Mouse (Mus musculus): ENCODE data around the gene Gpcpd1.
"Not testable (repeated sequence)": the region's sequence is repeated elsewhere in the genome, so short reads cannot be mapped to it uniquely, and the experiment has no call there.

Gpcpd1 gene

DNA sequence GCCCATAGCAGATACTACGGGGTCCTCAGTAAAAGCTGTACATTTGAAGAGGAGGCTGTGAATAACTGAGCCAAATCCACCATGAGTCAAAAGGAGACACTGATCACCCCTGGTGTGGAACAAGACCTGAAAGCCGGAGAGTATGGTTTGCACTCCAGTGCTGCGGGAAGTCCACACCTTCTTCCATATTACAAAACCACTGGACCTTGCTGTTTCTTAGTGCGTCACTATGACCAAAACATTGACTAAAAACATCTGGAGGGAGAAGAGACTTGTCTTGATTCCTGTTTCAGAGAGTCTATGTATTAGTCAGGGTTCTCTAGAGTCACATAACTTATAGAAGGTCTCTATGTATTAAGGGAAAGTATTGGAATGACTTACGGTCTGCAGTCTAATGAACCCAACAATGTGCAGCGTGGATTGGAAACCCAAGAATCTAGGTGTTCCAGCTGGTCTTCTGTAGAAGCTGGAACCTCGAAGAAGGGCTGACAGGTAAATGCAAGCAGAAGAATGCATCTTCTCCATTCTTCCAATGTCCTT lies at the start of gene Gpcpd1:
Gene Gpcpd1 (minus strand): TSS at position 490 of the 540 bp plus-strand sequence.
- no peak for DNase-seq

DNA sequence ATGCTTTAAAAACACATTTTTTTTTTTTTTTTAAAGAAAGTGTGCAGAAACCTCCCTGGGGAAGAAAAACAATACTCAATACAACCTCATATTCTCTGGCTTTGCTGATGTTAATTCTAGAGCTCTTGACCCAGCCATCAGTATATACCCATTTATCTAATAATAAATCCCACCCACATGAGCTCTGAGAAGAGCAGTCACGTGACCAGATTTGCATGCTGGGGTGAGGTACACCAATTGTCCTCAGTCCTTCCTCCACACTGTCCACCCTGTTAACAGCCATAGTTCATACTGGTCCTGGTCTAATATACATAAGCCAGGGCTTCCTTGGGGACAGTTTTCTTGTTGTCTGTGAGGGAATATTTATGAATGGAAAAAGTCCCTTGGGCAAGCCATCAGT lies 49.0 kb upstream of the Gpcpd1 start:
- DNase-seq = no peak

DNA sequence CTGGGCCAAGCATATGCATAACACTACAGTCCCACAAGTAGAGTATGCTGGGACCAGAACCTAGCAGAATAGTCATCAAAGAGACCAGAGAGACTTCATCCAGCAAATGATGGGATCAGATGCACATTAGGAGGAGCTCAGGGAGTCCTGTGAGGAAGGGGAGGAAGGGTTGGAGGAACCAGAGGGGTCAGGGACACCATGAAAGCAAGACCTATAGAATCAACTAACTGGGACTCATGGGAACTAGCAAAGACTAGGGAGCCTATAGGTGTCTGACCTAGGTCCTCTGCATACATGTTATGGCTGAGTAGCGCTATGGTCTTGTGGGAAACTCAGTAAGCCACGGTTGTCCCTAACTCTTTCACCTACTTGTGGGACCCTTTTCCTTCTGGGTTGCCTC lies 41.1 kb upstream of the Gpcpd1 start:
- DNase-seq = no peak

DNA sequence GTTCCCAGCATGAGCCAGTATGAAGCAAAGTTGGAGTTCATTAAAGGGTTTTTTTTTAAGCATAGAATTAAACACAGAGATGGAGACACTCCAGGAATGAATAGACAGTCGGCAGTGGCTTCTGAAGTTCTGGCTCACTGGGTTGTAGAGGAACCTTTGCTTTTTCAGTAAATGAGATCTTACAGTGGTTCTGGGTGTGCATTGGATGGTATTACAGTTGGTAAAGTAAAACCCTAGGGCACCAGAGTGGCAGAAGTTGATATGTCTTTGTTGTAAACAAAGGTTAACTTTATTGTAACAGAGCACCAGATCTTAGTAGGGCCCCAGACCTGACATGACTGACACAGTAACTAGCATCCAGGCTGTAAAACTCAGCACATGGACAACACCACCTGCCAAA lies 35.6 kb upstream of the Gpcpd1 start:
- no peak for DNase-seq

DNA sequence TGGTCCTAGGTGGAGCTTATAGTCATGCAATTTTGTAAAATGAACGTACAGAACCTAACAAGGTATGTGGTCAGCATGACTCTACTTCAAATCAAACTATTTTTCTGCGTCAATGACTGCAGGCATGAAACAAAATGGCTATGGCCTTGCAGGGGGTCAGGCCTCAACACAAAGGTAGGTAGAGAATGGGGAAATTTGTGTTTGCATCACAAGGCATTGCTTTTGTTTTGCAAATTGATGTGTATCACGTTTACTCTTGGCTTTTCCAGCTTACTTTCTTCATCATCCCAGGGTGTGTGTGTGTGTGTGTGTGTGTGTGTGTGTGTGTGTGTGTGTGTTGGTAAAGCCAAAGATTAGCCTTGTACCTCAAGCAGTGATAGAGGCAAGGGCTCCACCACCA lies 30.2 kb upstream of the Gpcpd1 start:
- no peak for DNase-seq

DNA sequence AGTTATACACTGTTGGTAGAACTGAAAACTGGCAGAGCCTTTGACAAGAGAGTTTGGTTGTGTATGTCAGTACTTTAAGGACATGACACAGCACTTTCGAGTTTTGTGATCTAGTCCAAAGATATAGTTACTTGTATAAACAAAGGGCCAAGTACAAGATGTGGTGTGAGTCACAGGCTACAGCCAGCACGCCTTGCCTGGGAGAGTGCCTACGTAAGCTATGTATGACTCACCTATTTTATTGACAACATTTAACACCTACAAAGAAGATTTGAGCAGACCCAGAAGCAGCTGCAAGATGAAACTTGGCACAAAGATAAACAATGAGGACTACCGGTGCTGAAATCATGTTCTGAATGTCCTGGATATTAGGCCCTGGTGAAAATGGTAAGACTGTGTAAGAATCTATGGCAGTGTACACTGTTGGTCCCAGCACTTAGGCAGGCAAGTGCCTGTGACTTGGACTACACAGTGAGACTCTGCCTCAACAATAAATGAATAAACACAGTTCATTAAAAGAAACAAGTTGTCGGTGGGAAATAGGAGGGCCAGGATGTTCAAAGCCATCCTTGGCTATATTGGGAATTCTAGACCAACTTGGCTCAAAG lies 26.2 kb upstream of the Gpcpd1 start:
- no peak for DNase-seq

DNA sequence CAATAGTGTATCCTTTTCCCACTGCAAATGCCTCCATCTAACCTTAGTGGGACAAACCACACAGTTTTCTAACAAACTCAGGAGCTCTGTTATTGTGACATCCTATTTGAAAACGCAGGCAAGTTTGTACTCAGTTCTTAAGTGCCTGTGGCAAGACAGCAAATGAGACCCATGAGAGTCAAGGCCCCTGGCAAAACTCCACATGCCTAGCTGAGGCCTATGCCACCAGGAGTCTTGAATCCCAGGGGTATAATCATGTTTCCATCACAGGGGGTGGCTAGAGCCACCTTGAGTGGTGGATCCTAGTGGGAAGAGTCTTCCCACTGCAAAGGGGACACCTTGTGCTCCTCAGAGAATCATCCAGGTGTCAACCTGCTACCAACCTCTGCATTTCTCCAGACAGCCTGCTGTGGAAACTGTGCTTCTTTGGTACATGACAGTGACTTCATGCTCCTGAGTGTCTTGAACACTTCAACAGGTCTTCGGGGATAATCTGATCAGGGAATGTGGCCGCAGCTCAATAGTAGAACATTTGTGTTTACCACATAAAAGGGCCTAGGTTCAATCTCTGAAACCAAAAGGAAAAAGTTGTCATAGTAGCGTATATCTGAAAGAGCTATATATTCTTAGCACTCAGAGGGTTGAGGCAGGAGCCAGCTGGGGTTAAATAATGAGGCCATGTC lies 24.2 kb upstream of the Gpcpd1 start:
- DNase-seq = no peak

DNA sequence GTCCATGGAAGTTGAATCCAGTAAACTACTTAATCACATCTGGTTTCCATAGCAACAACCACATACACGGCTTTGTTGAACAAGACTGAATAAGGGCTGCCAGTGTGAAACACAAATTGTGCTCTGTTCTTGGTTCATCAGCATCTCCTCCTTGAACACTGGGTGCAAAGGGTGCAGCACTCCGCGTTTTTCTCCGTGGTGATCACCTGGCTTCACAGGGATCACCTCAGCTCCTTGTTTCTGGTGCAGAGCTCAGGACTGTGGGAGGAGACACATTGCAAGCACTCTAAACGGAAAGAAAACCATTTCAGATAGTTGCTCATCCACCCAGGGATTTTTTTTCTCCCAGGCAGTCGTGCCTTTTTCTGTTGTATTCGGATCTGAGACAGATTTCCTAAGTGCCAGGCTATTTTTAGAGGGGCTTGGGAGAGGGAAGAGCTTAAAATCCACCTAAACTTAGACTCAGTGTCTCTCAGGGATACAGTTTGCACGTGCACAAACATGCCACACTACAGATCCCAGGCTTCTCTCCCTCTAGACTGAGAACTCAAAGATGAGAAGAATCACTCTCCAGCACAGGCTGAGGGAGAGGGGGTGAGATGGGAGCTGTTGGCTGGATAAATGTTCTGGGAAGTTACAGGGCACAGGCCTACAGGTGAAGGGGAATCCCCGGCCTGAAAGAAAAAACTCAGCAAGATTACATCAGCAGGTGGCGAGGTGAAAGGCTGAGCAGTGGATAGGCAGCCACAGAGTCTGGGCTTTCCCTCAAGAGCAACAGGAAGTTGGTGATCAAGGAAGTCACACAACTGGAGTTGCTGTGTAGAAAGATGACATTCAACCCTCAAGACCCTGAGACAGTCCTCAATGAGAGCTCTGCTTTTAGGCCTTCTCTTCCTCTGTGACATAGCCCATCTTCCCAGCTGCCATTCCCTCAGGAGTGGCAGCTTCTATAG lies 19.9 kb upstream of the Gpcpd1 start:
- DNase-seq = peak; percentile 29

DNA sequence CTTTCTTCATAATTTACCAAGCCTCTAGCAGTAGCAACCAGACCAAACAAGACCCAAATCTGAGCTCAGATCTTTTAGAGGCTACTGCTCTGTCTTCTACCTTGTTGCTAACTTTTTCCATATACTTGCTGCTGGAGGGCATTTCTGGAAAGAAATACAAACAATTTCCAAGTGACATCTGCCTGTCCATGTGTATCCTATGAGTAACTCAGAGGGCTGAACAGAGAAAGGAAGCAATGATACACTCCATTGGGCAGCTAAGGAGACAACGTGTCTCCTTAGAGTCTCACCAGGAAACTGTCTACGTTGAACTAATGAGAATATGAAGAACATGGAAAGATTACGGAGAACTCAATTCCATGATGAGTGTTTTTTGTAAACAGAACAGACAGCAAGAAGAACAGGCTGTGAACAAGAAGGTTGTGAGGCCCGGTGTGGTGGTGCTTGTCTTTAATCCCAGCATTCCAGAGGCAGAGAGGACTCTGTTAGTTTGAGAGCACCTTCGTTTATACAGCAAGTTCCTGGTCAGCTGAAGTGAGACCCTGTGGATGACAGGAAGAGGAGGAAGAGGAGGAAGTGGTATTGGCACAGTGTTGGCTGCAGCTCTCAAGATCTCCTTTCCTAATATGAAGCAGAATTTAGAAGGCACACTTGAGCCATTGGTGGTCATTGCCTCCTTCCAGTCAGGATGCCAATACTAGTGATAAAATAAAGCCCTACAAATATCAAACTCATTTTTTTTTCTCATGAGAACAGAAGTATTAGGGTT lies 18.4 kb upstream of the Gpcpd1 start:
- DNase-seq = no peak

DNA sequence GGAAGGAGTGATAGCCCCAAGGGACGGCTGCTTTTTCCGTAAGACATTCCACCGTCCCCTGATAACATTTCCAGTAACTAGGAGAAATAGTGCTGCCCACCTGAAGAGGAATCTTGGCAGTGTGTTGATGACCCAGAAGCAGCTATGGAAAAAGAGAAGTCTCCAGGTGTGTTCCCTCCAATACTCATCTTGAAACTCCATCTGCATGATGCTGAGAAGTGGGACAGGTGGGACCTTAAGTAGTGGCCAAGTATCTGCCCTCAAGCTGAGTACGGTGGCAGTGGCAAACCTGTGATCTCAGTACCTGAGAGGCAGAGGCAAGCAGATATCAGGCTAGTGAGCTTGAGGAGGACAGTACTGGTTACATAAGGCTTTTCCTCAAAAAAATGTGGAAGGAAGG lies 17.4 kb upstream of the Gpcpd1 start:
- no peak for DNase-seq

DNA sequence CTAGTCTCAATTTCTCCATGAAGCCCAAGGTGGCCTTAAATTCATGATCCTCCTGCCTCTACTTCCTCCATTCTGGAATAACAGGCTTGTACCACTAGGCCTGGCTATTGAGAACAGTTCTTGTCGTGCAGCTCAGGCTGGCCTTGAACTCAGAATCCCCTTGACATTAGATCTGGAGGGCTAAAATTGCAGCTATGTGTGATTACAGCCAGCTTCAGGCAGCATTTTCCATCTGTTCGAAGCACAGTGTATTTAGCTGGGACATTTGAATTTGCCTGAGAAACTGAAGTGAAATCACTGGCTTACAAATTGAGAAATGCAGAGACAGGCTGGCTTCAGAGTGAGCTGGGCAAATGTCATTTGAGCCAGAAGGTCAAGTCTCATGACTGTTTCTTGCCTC lies 16.2 kb upstream of the Gpcpd1 start:
- DNase-seq = no peak

DNA sequence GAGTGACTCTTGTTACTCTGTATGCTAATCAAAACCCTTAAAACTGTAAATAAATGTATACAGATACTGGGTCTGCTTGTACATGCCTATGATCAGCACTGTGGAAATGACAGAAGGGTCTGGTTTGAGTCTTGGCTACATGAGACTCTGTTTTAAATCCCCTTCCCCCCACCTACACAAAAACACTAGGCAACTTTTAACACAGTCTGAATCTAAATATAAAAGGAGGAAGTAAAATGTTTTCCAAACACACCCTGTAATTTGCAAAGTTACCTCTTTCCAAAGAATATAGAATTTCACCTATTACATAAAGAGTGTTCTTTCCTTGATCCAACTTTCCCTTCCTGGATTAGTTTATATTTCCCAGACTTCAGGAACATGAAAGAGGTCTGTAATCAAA lies 14.2 kb upstream of the Gpcpd1 start:
- no peak for DNase-seq

DNA sequence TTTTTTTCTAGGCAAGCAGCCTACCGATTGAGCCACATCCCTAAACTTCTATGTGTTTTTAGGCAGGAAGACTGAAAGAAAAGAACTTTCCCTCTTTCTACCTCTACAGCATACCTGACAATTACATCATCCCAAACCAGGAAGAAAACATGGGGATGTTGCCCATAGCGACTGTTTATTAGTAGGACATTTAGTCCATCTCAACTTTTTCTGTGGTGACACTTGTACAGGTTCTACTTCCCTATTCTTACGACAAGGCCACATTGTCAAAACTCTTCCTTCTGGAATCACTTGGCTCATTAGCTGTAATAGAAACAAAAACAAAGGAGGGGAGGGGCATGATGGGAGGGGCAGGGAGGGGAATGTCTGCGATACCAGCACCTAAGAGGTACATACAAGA lies 12.6 kb upstream of the Gpcpd1 start:
- DNase-seq = no peak

DNA sequence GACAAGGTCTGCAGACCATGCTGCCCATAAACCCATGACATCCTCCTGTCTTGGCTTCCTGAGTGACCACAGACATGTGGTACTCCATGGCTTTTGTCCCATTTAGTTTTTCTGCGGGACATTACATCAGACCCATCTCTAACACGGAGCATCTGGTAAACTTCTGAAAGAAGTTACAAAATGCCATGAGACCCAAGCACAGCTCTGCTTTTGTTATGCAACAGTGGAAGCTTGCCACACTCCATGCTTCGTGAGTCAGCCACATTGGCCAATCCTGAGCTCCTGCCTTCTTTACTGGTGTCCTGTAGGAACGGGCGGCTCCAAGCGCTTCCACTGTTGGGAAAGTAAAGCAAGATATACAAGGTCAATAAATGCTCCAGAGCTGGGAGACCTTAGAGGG lies 11.6 kb upstream of the Gpcpd1 start:
- no peak for DNase-seq

DNA sequence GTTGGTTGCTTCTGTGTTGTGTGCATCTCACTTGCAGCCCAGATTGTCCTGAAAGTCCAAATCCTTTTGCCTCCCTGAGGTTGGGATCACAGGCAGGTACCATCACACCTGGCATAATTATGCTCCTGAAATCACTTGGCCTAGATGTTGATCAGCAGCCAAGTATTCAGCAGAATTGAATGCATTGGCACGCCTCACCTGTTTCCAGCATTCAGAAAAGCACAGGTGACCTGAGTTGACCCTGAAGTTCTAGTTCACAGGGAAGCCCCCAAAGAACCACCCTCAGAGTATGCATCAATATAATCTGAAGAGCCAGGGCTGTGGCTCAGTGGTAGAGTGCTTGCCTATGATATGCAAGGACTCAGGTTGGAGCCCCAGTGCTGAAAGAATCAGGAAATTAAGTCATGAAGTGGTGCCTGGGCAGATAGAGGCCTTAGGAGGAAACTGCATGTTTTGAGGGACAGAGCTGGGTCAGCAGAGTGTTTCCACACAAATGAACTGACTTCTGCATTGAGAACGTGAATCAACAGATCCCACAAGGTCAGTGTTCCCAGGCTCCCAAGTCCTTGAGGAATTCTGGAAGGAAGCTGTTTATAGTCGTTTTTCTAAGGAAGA lies 10.4 kb upstream of the Gpcpd1 start:
- peak; percentile 59 for DNase-seq

DNA sequence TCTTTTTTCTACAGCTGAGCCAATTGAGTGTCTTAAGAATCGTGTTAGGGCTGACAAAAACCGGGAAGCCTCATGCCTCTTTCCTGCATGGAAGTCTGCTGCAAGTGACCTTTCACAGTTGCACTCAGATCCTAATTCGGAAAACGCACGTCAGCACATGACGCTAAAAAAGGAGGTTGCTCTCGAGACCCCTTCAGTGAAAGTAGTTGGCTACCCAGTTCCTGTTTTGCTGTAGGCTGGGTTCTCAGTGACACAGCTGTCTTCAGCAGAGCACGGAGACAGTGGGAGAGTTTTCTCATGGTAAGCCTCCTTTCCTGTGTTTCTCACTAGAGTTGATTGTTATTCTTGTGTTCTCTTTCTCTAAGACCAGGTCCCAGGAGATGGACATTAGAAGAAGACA lies 9.7 kb upstream of the Gpcpd1 start:
- DNase-seq = no peak

DNA sequence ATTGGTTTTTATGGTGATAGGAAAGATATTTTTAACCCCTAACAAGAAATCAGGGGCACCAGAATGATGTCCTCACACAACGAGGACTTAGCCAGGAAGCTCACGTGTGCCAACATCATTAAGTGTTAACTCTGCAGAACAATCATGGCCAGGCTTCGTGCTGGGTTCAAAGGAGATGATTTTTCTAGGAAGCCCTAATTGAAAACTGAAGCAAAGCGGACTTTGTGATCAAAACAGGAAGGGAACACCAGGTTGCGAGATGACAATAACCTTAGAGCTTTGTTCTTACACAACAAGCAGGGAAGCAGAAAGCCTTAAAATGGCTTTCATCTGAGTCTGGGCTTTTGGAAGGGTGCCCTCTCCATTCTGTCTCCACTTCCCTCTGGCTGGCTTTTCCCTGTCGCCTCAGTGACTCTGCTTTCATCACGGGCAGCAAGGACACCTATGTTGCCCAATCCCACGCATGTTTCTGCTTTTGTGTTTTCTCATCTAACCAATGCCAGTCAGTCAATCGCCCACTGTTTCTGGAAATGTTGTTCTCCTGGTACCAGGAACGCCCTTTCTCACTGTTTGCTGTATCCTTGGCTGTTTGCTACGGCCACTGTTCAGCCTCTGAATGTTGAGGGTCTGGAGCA lies 8.2 kb upstream of the Gpcpd1 start:
- peak; percentile 54 for DNase-seq

DNA sequence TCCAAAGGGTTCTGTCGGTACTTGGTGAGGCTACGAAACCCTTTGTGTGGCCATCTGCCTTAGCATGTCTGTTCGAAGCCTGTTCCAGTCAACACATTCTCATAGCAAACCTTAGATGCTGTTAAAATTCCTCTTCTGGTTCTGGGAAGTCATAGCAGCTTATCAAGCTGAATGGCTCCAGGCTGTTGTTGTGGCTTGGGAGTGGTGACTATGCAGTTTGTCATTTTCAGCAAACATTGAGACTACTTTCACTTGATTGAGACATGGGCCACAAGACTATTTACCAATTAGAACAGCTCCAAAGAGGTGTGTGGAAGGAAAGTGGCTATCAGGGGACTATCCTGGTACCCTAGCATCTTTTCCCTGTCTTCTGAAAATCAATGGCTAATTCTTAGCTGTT lies 4.6 kb upstream of the Gpcpd1 start:
- no peak for DNase-seq

DNA sequence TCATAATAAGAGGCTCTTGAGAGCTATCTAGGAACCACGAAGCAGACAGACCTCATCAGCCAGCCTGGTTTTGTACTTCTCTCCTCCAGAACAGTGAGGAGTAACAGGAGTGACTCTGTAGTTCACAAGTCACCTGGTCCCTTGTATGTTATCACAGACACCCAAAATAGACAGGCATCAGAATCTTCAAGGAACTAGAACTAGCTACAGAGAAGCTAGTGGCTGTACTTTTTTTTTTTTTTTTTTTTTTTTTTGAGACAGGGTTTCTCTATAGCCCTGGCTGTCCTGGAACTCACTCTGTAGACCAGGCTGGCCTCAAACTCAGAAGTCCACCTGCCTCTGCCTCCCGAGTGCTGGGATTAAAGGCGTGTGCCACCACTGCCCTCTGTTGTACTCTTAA lies 4.0 kb upstream of the Gpcpd1 start:
- DNase-seq = not testable (repeated sequence)

DNA sequence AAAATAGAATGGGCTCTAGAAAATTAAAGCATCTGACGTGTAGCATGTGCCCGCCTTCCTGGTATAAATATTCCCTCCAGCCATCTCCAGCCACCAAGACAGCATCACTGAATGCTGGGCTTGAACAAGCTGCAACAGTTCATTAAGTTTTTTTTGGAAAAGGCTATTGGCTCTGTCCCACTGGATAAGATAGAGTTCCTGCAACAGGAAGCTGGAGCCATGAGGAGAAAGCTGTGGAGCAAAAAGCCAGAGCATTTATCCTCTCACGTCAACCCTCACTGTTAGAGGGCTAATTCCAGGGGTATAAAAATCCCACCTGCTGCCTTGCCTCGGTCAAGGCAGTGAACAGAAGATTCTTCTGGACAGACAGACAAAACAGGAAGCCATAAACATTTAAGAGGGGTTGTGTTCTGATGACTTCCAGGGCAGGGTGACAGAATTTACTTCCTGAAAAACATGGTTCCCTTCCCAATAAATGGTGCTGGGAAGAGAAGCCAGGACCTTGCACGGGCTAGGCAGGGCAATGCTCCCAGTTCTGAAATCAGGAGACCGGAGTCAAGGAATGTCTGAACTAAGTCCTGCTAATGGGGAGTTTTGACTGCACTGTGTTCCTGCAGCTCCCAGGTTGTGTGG lies 2.5 kb upstream of the Gpcpd1 start:
- DNase-seq = no peak

DNA sequence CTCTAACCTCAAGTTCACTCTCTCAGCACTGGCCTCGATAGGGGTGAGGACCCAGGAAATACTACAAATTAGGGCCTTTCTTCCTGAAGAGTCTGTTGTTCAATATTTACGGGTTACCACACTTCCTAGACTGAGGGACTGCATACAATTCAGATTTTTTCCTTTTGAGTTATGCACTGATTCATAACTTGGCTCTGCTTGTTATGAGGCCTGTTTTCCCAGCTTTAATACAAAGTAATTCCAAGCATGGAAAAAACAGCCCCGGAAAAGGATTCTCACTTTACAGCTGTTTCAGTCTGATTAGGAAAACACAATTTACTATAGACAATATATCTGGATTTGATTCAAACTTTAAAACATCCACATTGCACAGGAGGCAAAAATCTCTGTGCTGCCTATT lies 1.5 kb downstream of the Gpcpd1 start:
- no peak for DNase-seq
